Mouse (Mus musculus) activated CD4-positive, CD25-positive, alpha-beta regulatory T cell, adult 9 weeks (primary cell): Measurements from ENCODE around the gene Tspoap1. TPM values are rescaled to one million over a fixed set of nuclear protein-coding genes. Genes with fewer than 3 reads are reported as not detected.

Experiments
- polyA plus RNA-seq: library from polyadenylated mRNA; unstranded; fragments of 100-300 nt; shearing (Covaris generic); gene quantifications from one replicate; pipeline ENCODE4 v1.2.1, GENCODE M21; 2017

Tspoap1 gene
- polyA plus RNA-seq = 6.9 TPM

GRCm38 (mm10) chr11:87760301-87761081 is at the start of gene Tspoap1:
Gene Tspoap1, plus strand, starts transcription at chr11:87760541.

DNA sequence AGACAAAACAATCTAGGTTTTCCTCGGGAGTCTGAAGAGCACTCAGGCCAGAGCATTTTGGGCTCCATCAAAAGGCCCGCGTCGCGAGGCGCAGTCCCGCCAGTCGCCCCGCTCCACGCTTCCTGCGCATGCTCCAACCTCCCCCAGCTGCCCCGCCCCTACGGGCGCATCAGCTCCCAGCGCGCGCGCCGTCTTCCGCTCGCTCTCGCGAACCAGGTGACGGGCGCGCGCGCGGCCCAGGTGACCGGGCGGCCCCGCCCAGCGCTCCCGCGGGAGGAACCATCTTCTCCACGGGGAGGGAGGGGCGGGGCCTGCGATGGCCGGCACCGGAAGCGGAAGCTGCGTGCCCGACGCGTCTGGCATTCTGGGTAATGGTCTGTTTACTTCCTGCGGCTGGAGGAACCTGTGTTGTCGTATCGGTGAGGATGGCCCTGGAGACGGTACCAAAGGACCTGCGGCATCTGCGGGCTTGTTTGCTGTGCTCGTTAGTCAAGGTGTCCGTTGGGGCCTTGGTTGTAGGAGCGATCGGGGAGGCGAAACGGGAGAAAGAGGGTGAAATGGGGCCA is 23.1 kb upstream of the Tspoap1 start, which contains the start of gene Supt4a:
TSS of gene Supt4a (plus strand) at position 378 of the 566 bp plus-strand sequence.

DNA sequence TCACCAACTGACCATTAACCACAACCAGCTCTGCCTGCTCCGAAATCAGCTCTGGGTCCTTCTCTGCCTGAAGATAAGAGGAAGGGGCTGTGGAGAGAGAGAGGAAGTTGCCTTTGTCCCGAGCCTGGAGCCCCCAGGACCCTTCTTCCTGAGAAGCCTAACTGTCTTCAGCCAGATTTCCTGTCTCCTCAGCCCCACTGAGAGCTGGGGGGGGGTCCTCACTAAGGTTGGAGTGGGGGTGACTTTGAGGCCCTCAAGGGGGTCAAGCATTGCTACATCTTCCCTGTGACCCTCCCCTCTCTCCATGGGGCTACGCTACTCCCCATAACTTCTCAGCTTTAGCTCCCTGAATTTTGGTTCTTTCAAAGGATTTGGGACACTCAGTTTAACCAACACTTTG is 33.1 kb downstream of the Tspoap1 start, which contains the start of gene Mpo:
TSS of gene Mpo (plus strand) at position 122 of the 400 bp plus-strand sequence.

DNA sequence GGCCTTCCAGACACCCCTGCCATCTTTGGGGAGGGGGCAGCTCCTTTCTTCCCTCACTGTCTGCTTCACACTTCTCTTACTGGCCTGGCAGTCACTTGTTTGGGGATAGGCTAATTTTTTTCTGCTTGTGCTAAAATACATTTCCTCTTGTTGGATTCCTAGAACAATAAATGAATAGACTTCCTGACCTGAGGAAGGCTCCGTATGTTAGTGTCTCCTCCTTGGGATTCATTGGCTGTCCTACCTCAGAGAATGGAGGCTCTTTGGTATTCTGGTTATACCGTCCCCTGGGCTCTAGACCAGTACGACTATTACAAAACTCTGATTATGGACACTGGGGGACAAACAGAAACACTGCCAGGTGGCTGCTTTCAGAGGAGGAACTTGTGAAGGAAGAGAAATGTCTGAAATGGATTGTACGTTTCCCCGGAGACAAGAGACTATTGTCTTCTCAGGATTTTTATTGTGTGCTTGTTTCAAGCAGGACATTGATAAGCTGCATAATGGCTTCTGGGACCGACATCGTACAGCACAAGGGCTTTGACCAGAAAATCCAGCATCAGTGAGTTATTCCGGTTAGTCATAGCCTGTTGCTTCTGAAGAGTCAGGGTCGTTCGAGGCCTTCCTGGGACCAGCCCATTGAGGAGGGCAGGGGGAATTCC is 68.0 kb downstream of the Tspoap1 start, which contains the start of gene Lpo:
TSS of gene Lpo (minus strand) at position 51 of the 662 bp plus-strand sequence.

Other genes with a start within 250 kb of the Tspoap1 start
- not detected for gene Gm11492, start 193.9 kb upstream of the Tspoap1 start, polyA plus RNA-seq
- 1.2 TPM for gene Sept4, start 191.6 kb upstream of the Tspoap1 start, polyA plus RNA-seq
- gene Mtmr4, start 168.4 kb upstream of the Tspoap1 start, polyA plus RNA-seq = 39.1 TPM
- not detected for gene Hsf5, start 143.4 kb upstream of the Tspoap1 start, polyA plus RNA-seq
- 44.6 TPM for gene Rnf43, start 97.8 kb upstream of the Tspoap1 start, polyA plus RNA-seq
- 518 TPM for gene Supt4a, start 23.0 kb upstream of the Tspoap1 start, polyA plus RNA-seq
- gene Mpo, start 33.0 kb downstream of the Tspoap1 start, polyA plus RNA-seq = not detected
- not detected for gene Lpo, start 67.7 kb downstream of the Tspoap1 start, polyA plus RNA-seq
- gene Mks1, start 92.7 kb downstream of the Tspoap1 start, polyA plus RNA-seq = 15.2 TPM
- not detected for gene Epx, start 115.0 kb downstream of the Tspoap1 start, polyA plus RNA-seq
- gene Olfr462, start 131.7 kb downstream of the Tspoap1 start, polyA plus RNA-seq = not detected
- gene Olfr463, start 136.8 kb downstream of the Tspoap1 start, polyA plus RNA-seq = not detected
- not detected for gene Olfr464, start 160.4 kb downstream of the Tspoap1 start, polyA plus RNA-seq
- 8.5 TPM for gene Dynll2, start 227.0 kb downstream of the Tspoap1 start, polyA plus RNA-seq